Mouse (Mus musculus) central nervous system, embryonic 11.5 days (tissue): ENCODE measurements around the gene Spata22. TPM values are rescaled to one million over a fixed set of nuclear protein-coding genes. Genes with fewer than 3 reads are reported as not detected.

ENCODE experiments used
- polyA plus RNA-seq: library from polyadenylated mRNA; depleted of rRNA; stranded (reverse); fragments of >200 nt; gene quantifications from 2 replicates; pipeline ENCODE4 v1.2.3, GENCODE M21; 2012; rRNA removed

The Spata22 gene
- polyA plus RNA-seq = 0.13 TPM in 1 of 2 replicates, not detected in the other

GRCm38 (mm10) chr11:73329442-73329841 is at the start of gene Spata22, which contains the start of the genes Aspa and Gm49340:
Gene Spata22, plus strand, starts transcription at chr11:73329741.
Gene Aspa, minus strand, starts transcription at chr11:73329596.
Gene Gm49340, plus strand, starts transcription at chr11:73329741.

GRCm38 (mm10) chr11:73350483-73350882 is 20.9 kb downstream of the Spata22 start, which contains the start of gene Olfr20:
Gene Olfr20, plus strand, starts transcription at chr11:73350783.

GRCm38 (mm10) chr11:73370946-73371345 is 41.4 kb downstream of the Spata22 start, which contains the start of gene Olfr376:
Gene Olfr376, plus strand, starts transcription at chr11:73371246.

Other genes with a start within 250 kb of the Spata22 start
- 0.08 and 0.09 TPM in 2 replicates for gene Itgae, start 239.2 kb upstream of the Spata22 start, polyA plus RNA-seq
- 7.2 and 8.3 TPM in 2 replicates for gene Haspin, start 191.4 kb upstream of the Spata22 start, polyA plus RNA-seq
- gene P2rx5, start 169.3 kb upstream of the Spata22 start, polyA plus RNA-seq = 0.28 and 0.30 TPM in 2 replicates
- gene Emc6, start 152.7 kb upstream of the Spata22 start, polyA plus RNA-seq = 54.9 and 65.4 TPM in 2 replicates
- gene Tax1bp3, start 152.7 kb upstream of the Spata22 start, polyA plus RNA-seq = 36.6 and 91.2 TPM in 2 replicates
- gene Ctns, start 130.7 kb upstream of the Spata22 start, polyA plus RNA-seq = 12.3 and 21.2 TPM in 2 replicates
- 0.91 and 1.5 TPM in 2 replicates for gene Shpk, start 130.3 kb upstream of the Spata22 start, polyA plus RNA-seq
- gene Trpv1, start 95.4 kb upstream of the Spata22 start, polyA plus RNA-seq = 0.04 and 0.05 TPM in 2 replicates
- gene Trpv3, start 62.4 kb upstream of the Spata22 start, polyA plus RNA-seq = 0.01 and 0.06 TPM in 2 replicates
- gene Aspa, start 145 bp upstream of the Spata22 start, polyA plus RNA-seq = 0.25 and 0.46 TPM in 2 replicates
- not detected in 2 replicates for gene Gm49340, start within 50 bp of the Spata22 start, polyA plus RNA-seq
- gene Olfr20, start 21.0 kb downstream of the Spata22 start, polyA plus RNA-seq = not detected in 2 replicates
- gene Olfr376, start 41.5 kb downstream of the Spata22 start, polyA plus RNA-seq = not detected in 2 replicates
- gene Olfr1, start 69.9 kb downstream of the Spata22 start, polyA plus RNA-seq = not detected in 2 replicates
- not detected in 2 replicates for gene Olfr378, start 98.7 kb downstream of the Spata22 start, polyA plus RNA-seq
- gene Olfr380, start 127.8 kb downstream of the Spata22 start, polyA plus RNA-seq = not detected in 2 replicates
- not detected in 2 replicates for gene Olfr381, start 161.9 kb downstream of the Spata22 start, polyA plus RNA-seq
- gene Olfr382, start 187.5 kb downstream of the Spata22 start, polyA plus RNA-seq = not detected in 2 replicates